Mouse (Mus musculus): ENCODE measurements around the gene Ankrd50. TPM values are rescaled to one million over a fixed set of nuclear protein-coding genes. Genes with fewer than 3 reads are reported as not detected.
A peak's percentile ranks its signal among the peaks of the same experiment; 100 is the strongest.

Ankrd50 gene
- polyA plus RNA-seq, 1 experiment from 2014 or later: 17.8 TPM

DNA sequence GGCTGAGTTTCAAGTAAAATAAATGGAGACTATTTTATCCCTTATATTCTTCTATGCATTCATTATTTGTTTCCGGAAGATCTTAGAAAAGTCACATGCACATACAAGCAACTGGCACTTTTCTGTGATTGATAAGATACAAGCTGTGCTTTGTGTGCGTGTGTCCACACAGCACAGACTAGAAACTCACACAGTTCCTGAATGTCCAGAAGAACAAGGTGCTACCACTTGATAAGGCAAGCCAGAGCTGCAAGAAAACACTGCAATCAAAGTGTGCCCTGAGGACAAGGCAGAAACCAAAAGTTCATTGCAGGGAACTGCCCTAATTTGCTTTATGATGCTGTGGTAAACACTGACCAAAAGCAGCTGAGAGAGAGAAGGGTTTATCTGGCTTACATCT lies 6.1 kb upstream of the Ankrd50 start:
- H3K4me2 ChIP-seq: no peak overlapping the region
- no peak for ATAC-seq (ENCODE audit: borderline replicate concordance, extremely low read depth, low FRiP score, low TSS enrichment)
- no peaks in the 10 kb centered on the region for H3K9me3 ChIP-seq
- H3K9ac ChIP-seq: no peak overlapping the region
- WGBS: 59% methylated on average over 2 of the region's 2 CpGs
- H3K4me3 ChIP-seq: no peak overlapping the region
- no peaks in the 10 kb centered on the region for H3K27me3 ChIP-seq
- no peaks in the 10 kb centered on the region for H3K4me1 ChIP-seq
- no peak overlapping the region for H3K27ac ChIP-seq
- no peaks in the 10 kb centered on the region for H3K36me3 ChIP-seq

DNA sequence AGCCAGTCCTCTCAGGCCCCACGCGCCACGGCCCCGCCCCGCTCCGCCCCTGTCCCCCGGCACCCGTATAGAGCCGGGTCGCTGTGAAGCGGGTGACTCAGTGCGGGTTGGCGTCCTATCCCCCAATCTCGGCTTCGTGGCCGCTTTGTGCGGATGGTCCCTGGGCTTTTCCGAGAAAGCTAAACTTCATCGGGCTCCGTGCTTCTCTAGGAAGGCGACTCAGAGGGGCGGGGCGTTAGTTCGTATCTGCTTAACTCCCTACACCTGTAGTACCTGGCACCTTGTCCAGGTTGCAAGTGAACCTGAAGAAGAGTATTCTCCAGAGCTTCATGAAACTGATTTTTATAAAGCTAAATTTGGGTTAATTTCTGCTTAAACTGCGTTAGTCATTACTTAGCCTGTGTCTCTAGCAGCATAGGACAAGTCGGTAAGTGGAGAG lies 482 bp upstream of the Ankrd50 start:
- peak overlapping the region; percentile 76 for H3K27ac ChIP-seq
- no peak for ATAC-seq (ENCODE audit: borderline replicate concordance, extremely low read depth, low FRiP score, low TSS enrichment)
- WGBS: 2% methylated on average over 26 of the region's 26 CpGs

GRCm38 (mm10) chr3:38483551-38483950 lies 1.1 kb downstream of the Ankrd50 start:
- peaks cover 39% of the 10 kb centered on the region for H3K4me1 ChIP-seq
- peak overlapping the region; percentile 76 for H3K4me2 ChIP-seq
- peaks cover 7% of the 10 kb centered on the region; the same call in 1 of the 2 replicates for H3K36me3 ChIP-seq
- H3K9me3 ChIP-seq: no peaks in the 10 kb centered on the region
- ATAC-seq (ENCODE audit: borderline replicate concordance, extremely low read depth, low FRiP score, low TSS enrichment): no peak
- no peaks in the 10 kb centered on the region for H3K27me3 ChIP-seq
- 11% methylated on average over 10 of the region's 10 CpGs for WGBS
- no peak overlapping the region; the same call in 1 of the 2 replicates for H3K27ac ChIP-seq
- peak overlapping the region; percentile 99 for H3K9ac ChIP-seq
- peak overlapping the region; percentile 99 for H3K4me3 ChIP-seq

More for the DNA sequence above, 482 bp upstream of the Ankrd50 start:
- H3K9me3 ChIP-seq: no peaks in the 10 kb centered on the region
- H3K4me2 ChIP-seq: peak overlapping the region; percentile 76
- H3K36me3 ChIP-seq: no peaks in the 10 kb centered on the region
- peak overlapping the region; percentile 44 for H3K9ac ChIP-seq
- peaks cover 28% of the 10 kb centered on the region for H3K4me1 ChIP-seq
- no peaks in the 10 kb centered on the region for H3K27me3 ChIP-seq
- peak overlapping the region; percentile 99 for H3K4me3 ChIP-seq

GRCm38 (mm10) chr3:38482749-38483148 lies 1.9 kb downstream of the Ankrd50 start:
- Histone ChIP-seq H3K36me3 (peaks cover 14% of the 10 kb centered on the region; the same call in 1 of the 2 replicates), H3K4me3 (peak overlapping the region; percentile 99), H3K4me2 (peak overlapping the region; percentile 76), H3K9me3 (no peaks in the 10 kb centered on the region), H3K4me1 (peaks cover 45% of the 10 kb centered on the region), H3K9ac (peak overlapping the region; percentile 99), H3K27me3 (no peaks in the 10 kb centered on the region), H3K27ac (no peak overlapping the region)
- WGBS: 33% methylated on average over 11 of the region's 11 CpGs
- ATAC-seq (ENCODE audit: borderline replicate concordance, extremely low read depth, low FRiP score, low TSS enrichment): no peak

DNA sequence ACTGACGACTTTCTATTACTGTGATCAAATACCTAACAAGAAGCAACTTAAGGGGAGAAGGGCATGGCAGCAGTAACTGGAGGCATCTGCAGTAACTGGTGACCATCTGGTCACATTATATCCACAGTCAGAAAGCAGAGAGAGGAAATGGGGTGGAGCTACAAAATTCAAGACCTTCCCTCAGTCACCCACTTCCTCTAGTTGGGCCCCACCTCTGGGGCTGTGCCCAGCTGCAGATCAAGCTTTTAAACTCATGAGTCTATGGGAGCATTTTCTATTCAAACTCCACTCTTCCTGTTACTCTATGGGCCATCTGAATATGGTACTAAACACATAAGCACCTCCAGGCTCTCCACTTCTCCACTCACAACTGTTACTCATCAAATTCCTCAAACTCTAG lies 3.5 kb downstream of the Ankrd50 start:
- Histone ChIP-seq H3K9me3 (no peaks in the 10 kb centered on the region), H3K4me1 (peaks cover 45% of the 10 kb centered on the region), H3K9ac (no peak overlapping the region), H3K27ac (no peak overlapping the region), H3K4me3 (0 out of 2 replicates have a peak overlapping the region, but pooled peaks have one; percentile 11), H3K27me3 (no peaks in the 10 kb centered on the region), H3K4me2 (peak overlapping the region; percentile 43), H3K36me3 (peaks cover 19% of the 10 kb centered on the region; the same call in 1 of the 2 replicates)
- 52% methylated on average over 1 of the region's 1 CpGs for WGBS
- ATAC-seq (ENCODE audit: borderline replicate concordance, extremely low read depth, low FRiP score, low TSS enrichment): no peak

DNA sequence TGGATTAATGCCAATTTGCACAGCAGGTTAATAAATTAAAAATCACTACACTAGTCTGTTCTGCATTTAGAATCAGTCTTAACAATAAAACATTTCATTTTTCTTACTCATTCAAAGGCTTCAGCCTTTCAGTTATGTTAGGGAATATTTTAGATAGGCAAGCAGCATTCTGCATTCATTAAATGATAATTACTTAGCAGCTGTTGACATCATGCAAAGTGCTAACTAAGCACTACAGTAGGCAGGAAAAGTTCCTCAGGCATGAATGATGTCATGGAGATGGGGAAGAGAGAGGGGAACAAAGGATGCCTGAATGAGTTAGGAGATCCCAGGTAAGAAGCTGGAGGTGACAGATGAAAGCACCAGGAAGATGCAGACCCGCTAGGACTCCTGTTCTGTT lies 6.7 kb downstream of the Ankrd50 start:
- ATAC-seq (ENCODE audit: borderline replicate concordance, extremely low read depth, low FRiP score, low TSS enrichment): no peak
- Histone ChIP-seq H3K9ac (no peak overlapping the region), H3K4me2 (no peak overlapping the region), H3K27ac (no peak overlapping the region), H3K4me3 (no peak overlapping the region), H3K4me1 (peaks cover 43% of the 10 kb centered on the region), H3K27me3 (no peaks in the 10 kb centered on the region), H3K36me3 (peaks cover 23% of the 10 kb centered on the region; the same call in 1 of the 2 replicates), H3K9me3 (no peaks in the 10 kb centered on the region)
- 95% methylated on average over 1 of the region's 1 CpGs for WGBS

DNA sequence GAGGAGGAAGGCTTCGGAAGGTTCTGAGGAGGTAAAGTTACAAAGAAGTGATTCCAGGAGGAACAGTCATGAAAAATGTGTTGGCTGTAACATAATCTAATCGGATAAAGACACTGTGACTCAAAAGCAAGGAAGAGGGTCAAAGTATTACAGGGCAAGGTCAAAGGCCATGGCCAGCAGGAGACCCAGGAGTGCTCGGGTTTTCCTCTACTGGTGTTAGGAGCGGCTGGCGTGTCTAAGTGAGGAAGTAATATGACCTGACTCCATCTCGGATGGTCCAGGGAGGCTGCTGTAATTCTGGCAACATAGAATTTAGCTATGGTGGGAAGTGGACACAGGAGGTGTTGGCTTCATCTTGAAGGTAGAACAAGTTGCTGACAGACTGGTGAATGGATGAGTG lies 9.1 kb downstream of the Ankrd50 start:
- no peak for ATAC-seq (ENCODE audit: borderline replicate concordance, extremely low read depth, low FRiP score, low TSS enrichment)
- H3K4me1 ChIP-seq: peaks cover 29% of the 10 kb centered on the region
- 62% methylated on average over 6 of the region's 6 CpGs for WGBS

DNA sequence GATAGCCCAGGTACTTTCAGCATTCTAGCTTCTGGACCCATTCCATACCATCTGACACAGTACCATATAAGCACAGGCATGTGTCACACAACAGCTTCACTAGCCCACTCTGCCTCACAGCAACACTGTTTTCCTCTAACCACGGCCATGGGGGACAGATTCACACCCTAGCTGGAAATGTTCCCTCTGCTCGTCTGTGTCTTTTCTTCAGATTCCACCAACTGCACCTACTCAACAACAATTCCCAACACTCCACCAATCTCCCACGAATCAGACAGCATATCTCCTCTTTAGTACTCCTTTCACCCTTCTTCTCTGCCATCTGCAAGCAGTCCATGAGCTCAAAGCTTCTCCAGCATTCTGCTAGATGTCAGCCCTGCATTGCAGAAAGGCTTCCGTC lies 11.5 kb downstream of the Ankrd50 start:
- Histone ChIP-seq H3K4me2 (no peak overlapping the region), H3K27me3 (no peaks in the 10 kb centered on the region), H3K36me3 (peaks cover 16% of the 10 kb centered on the region; the same call in 1 of the 2 replicates), H3K4me3 (no peak overlapping the region), H3K27ac (no peak overlapping the region), H3K9ac (no peak overlapping the region), H3K9me3 (no peaks in the 10 kb centered on the region), H3K4me1 (peaks cover 11% of the 10 kb centered on the region; the same call in 1 of the 2 replicates)
- 86% methylated on average over 4 of the region's 4 CpGs for WGBS
- no peak for ATAC-seq (ENCODE audit: borderline replicate concordance, extremely low read depth, low FRiP score, low TSS enrichment)

More for the DNA sequence above, 9.1 kb downstream of the Ankrd50 start:
- Histone ChIP-seq H3K4me3 (no peak overlapping the region), H3K4me2 (no peak overlapping the region), H3K27ac (no peak overlapping the region), H3K9me3 (no peaks in the 10 kb centered on the region), H3K36me3 (peaks cover 23% of the 10 kb centered on the region; the same call in 1 of the 2 replicates), H3K9ac (no peak overlapping the region), H3K27me3 (no peaks in the 10 kb centered on the region)

GRCm38 (mm10) chr3:38471516-38471915 lies 13.1 kb downstream of the Ankrd50 start:
- Histone ChIP-seq H3K9me3 (no peaks in the 10 kb centered on the region), H3K36me3 (0 out of 2 replicates have a peak, but pooled peaks cover 11% of the 10 kb centered on the region), H3K27ac (no peak overlapping the region), H3K9ac (no peak overlapping the region), H3K4me3 (no peak overlapping the region), H3K4me1 (peaks cover 14% of the 10 kb centered on the region; the same call in 1 of the 2 replicates), H3K27me3 (no peaks in the 10 kb centered on the region), H3K4me2 (no peak overlapping the region)
- ATAC-seq (ENCODE audit: borderline replicate concordance, extremely low read depth, low FRiP score, low TSS enrichment): no peak

GRCm38 (mm10) chr3:38468131-38468530 lies 16.5 kb downstream of the Ankrd50 start:
- H3K36me3 ChIP-seq: 0 out of 2 replicates have a peak, but pooled peaks cover 7% of the 10 kb centered on the region

DNA sequence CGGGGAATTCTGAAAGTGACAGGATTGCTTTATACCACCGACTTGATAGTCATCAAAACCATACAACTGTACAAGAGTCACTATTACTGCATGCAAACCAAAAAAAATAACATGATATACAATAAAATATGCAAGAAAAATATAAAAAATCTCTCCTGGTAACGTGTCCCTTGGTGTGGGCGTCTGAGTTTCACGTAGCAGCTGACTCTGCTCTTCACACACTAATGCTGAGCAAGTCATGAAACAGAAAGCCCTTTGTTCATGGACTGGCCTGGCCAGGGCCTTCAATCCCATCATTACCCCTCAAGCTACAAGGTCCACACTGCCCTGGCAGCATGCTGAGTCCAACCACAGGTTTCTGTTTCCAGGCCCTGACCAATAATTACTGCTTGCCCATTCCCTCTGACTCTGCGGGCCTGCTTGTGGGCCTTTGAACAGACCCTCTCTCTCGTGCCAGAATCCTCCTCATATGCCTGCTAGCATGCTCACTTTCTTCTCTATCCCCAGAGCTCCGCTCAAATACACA lies 17.7 kb downstream of the Ankrd50 start:
- H3K36me3 ChIP-seq: peaks cover 17% of the 10 kb centered on the region
- peaks cover 10% of the 10 kb centered on the region; the same call in 1 of the 2 replicates for H3K4me1 ChIP-seq
- no peak for ATAC-seq (ENCODE audit: borderline replicate concordance, extremely low read depth, low FRiP score, low TSS enrichment)
- 80% methylated on average over 8 of the region's 8 CpGs for WGBS
- H3K4me3 ChIP-seq: no peak overlapping the region
- H3K27ac ChIP-seq: no peak overlapping the region
- H3K27me3 ChIP-seq: no peaks in the 10 kb centered on the region
- H3K9me3 ChIP-seq: no peaks in the 10 kb centered on the region
- no peak overlapping the region for H3K4me2 ChIP-seq
- H3K9ac ChIP-seq: no peak overlapping the region

More at GRCm38 (mm10) chr3:38468131-38468530, 16.5 kb downstream of the Ankrd50 start:
- Histone ChIP-seq H3K4me3 (no peak overlapping the region), H3K27ac (no peak overlapping the region), H3K4me2 (no peak overlapping the region), H3K27me3 (no peaks in the 10 kb centered on the region), H3K9me3 (no peaks in the 10 kb centered on the region), H3K4me1 (peaks cover 11% of the 10 kb centered on the region; the same call in 1 of the 2 replicates), H3K9ac (no peak overlapping the region)
- ATAC-seq (ENCODE audit: borderline replicate concordance, extremely low read depth, low FRiP score, low TSS enrichment): no peak
- 68% methylated on average over 8 of the region's 8 CpGs for WGBS

DNA sequence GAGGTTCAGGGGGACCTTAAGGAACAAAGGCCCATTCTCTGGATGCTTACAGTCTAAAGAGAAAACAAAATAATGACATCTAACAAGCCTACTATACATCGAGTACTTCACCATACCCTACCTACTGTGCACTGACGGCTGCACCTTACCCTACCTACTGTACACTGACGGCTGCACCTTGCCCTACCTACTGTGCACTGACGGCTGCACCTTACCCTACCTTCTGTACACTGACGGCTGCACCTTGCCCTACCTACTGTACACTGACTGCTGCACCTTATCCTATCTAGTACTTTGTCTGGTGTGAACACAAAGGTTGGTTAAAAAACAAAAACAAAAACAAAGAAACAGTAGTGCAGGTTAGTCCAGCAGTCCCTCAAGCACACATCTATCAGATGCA lies 18.5 kb downstream of the Ankrd50 start:
- no peaks in the 10 kb centered on the region for H3K9me3 ChIP-seq
- 92% methylated on average over 5 of the region's 5 CpGs for WGBS
- no peak for ATAC-seq (ENCODE audit: borderline replicate concordance, extremely low read depth, low FRiP score, low TSS enrichment)
- no peak overlapping the region for H3K9ac ChIP-seq
- no peak overlapping the region for H3K27ac ChIP-seq
- H3K36me3 ChIP-seq: peaks cover 23% of the 10 kb centered on the region
- no peak overlapping the region for H3K4me2 ChIP-seq
- no peaks in the 10 kb centered on the region for H3K27me3 ChIP-seq
- H3K4me1 ChIP-seq: 0 out of 2 replicates have a peak, but pooled peaks cover 5% of the 10 kb centered on the region
- no peak overlapping the region for H3K4me3 ChIP-seq
